Mouse (Mus musculus) midbrain, embryonic 14.5 days (tissue): ENCODE measurements around the gene Mfsd4b5. TPM values are rescaled to one million over a fixed set of nuclear protein-coding genes. Genes with fewer than 3 reads are reported as not detected.
"Not testable (repeated sequence)": the region's sequence is repeated elsewhere in the genome, so short reads cannot be mapped to it uniquely, and the experiment has no call there.

Source experiments
- ATAC-seq: fragments of 200-750 bp; cut with Nextera tagmentation; 2 replicates; pipeline ENCODE4 v1.8.0; 2017; ENCODE audit warnings: moderate number of reproducible peaks, moderate library complexity; ENCODE audit not compliant: low FRiP score, low TSS enrichment
- DNase-seq: peaks from one replicate; pipeline ENCODE4 v3.0.0-alpha.2; 2015
- H3K27ac ChIP-seq: fragments of 300-500 bp; sonication (generic); replicated peaks from 2 replicates; pipeline ENCODE4 v1.5.1; 2014; ENCODE audit warnings: mild to moderate bottlenecking, low read depth, low read length, moderate library complexity
- H3K27me3 ChIP-seq: fragments of 300-500 bp; sonication (generic); 2 replicates; pipeline ENCODE4 v1.6.1; 2014; ENCODE audit warnings: low read length, control low read depth, mixed read lengths; ENCODE audit not compliant: control insufficient read depth, insufficient read depth
- H3K36me3 ChIP-seq: fragments of 300-500 bp; sonication (generic); 2 replicates; pipeline ENCODE4 v1.6.1; 2014; ENCODE audit warnings: low read length, control low read depth; ENCODE audit not compliant: control insufficient read depth, insufficient read depth
- H3K4me1 ChIP-seq: fragments of 300-500 bp; sonication (generic); 2 replicates; pipeline ENCODE4 v1.6.1; 2014; ENCODE audit warnings: mild to moderate bottlenecking, antibody characterized with exemption, low read length, control low read depth; ENCODE audit not compliant: control insufficient read depth, insufficient read depth
- H3K4me2 ChIP-seq: fragments of 300-500 bp; sonication (generic); 2 replicates; pipeline ENCODE4 v1.6.1; 2014; ENCODE audit warnings: mild to moderate bottlenecking, low read length, moderate library complexity
- H3K4me3 ChIP-seq: fragments of 300-500 bp; sonication (generic); replicated peaks from 2 replicates; pipeline ENCODE4 v1.5.1; 2014; ENCODE audit warnings: low read depth, low read length
- H3K9ac ChIP-seq: fragments of 300-500 bp; sonication (generic); replicated peaks from 2 replicates; pipeline ENCODE4 v1.6.1; 2014; ENCODE audit warnings: mild to moderate bottlenecking, low read length, moderate library complexity
- H3K9me3 ChIP-seq: fragments of 300-500 bp; sonication (generic); 2 replicates; pipeline ENCODE4 v1.6.1; 2016; ENCODE audit warnings: low read length, control low read depth, mixed read lengths; ENCODE audit not compliant: control insufficient read depth
- WGBS: fragments of 180-500 bp; shearing (Covaris S2); extraction: QIAGEN DNeasy Blood & Tissue Kit; methylation state at CpG from one replicate; pipeline ENCODE4 v1.1.7; 2014; 5-methylcytosine and 5-hydroxymethylcytosine counted together
- polyA plus RNA-seq: library from polyadenylated mRNA; unstranded; fragments of >200 nt; fragmentation: Nextera tagmentation; extraction: Ambion mirVana; gene quantifications from 2 replicates; pipeline ENCODE4 v1.2.1, GENCODE M21; 2014

The Mfsd4b5 gene
- polyA plus RNA-seq, 1 experiment from 2014 or later: not detected

GRCm38 (mm10) chr10:40020401-40020800 lies 34.0 kb upstream of the Mfsd4b5 start:
- no peak for DNase-seq
- Histone ChIP-seq H3K36me3 (no peaks in the 10 kb centered on the region), H3K9ac (no peak overlapping the region), H3K9me3 (no peaks in the 10 kb centered on the region), H3K27ac (no peak overlapping the region), H3K27me3 (no peaks in the 10 kb centered on the region), H3K4me1 (peaks cover 12% of the 10 kb centered on the region; the same call in 1 of the 2 replicates), H3K4me3 (no peak overlapping the region), H3K4me2 (no peak overlapping the region)
- ATAC-seq: no peak
- 75% methylated on average over 2 of the region's 2 CpGs for WGBS

GRCm38 (mm10) chr10:40019492-40019891 lies 33.0 kb upstream of the Mfsd4b5 start:
- Histone ChIP-seq H3K27ac (no peak overlapping the region), H3K4me3 (no peak overlapping the region), H3K9me3 (no peaks in the 10 kb centered on the region), H3K9ac (no peak overlapping the region), H3K4me1 (peaks cover 9% of the 10 kb centered on the region; the same call in 1 of the 2 replicates), H3K36me3 (no peaks in the 10 kb centered on the region), H3K4me2 (no peak overlapping the region), H3K27me3 (no peaks in the 10 kb centered on the region)
- no peak for ATAC-seq
- WGBS: 63% methylated on average over 3 of the region's 3 CpGs
- no peak for DNase-seq

- Histone ChIP-seq H3K9me3 (no peaks in the 10 kb centered on the region), H3K27ac (no peak overlapping the region), H3K4me2 (no peak overlapping the region), H3K4me1 (no peaks in the 10 kb centered on the region), H3K27me3 (no peaks in the 10 kb centered on the region), H3K4me3 (no peak overlapping the region), H3K36me3 (no peaks in the 10 kb centered on the region), H3K9ac (no peak overlapping the region)
- no peak for DNase-seq
- ATAC-seq: no peak
- WGBS: 83% methylated on average over 5 of the region's 5 CpGs
These were observed 31.9 kb upstream of the Mfsd4b5 start for GRCm38 (mm10) chr10:40018261-40018860.

- Histone ChIP-seq H3K27ac (no peak overlapping the region), H3K4me3 (no peak overlapping the region), H3K9ac (no peak overlapping the region), H3K27me3 (no peaks in the 10 kb centered on the region), H3K4me2 (no peak overlapping the region), H3K36me3 (no peaks in the 10 kb centered on the region), H3K9me3 (no peaks in the 10 kb centered on the region), H3K4me1 (no peaks in the 10 kb centered on the region)
- no peak for ATAC-seq
- DNase-seq: no peak
- 92% methylated on average over 11 of the region's 11 CpGs for WGBS
These were observed 23.1 kb upstream of the Mfsd4b5 start for GRCm38 (mm10) chr10:40009591-40009990.

GRCm38 (mm10) chr10:40008847-40009246 lies 22.4 kb upstream of the Mfsd4b5 start:
- H3K9me3 ChIP-seq, H3K36me3 ChIP-seq, H3K4me2 ChIP-seq, H3K27me3 ChIP-seq, H3K27ac ChIP-seq, ATAC-seq, H3K4me3 ChIP-seq, DNase-seq, H3K4me1 ChIP-seq, H3K9ac ChIP-seq: not testable (repeated sequence)
- WGBS: 75% methylated on average over 4 of the region's 4 CpGs

GRCm38 (mm10) chr10:40007953-40008352 lies 21.5 kb upstream of the Mfsd4b5 start:
- ATAC-seq (no peak), DNase-seq (no peak)
- WGBS: 93% methylated on average over 4 of the region's 4 CpGs

GRCm38 (mm10) chr10:40006963-40007362 lies 20.5 kb upstream of the Mfsd4b5 start:
- Histone ChIP-seq H3K27me3 (no peaks in the 10 kb centered on the region), H3K36me3 (no peaks in the 10 kb centered on the region), H3K27ac (no peak overlapping the region), H3K4me1 (no peaks in the 10 kb centered on the region), H3K4me3 (no peak overlapping the region), H3K4me2 (no peak overlapping the region), H3K9ac (no peak overlapping the region), H3K9me3 (no peaks in the 10 kb centered on the region)
- no peak for DNase-seq
- no peak for ATAC-seq
- WGBS: 50% methylated on average over 10 of the region's 10 CpGs

More at GRCm38 (mm10) chr10:40007953-40008352, 21.5 kb upstream of the Mfsd4b5 start:
- Histone ChIP-seq H3K36me3 (no peaks in the 10 kb centered on the region), H3K27ac (no peak overlapping the region), H3K4me1 (no peaks in the 10 kb centered on the region), H3K27me3 (no peaks in the 10 kb centered on the region), H3K4me3 (no peak overlapping the region), H3K4me2 (no peak overlapping the region), H3K9ac (no peak overlapping the region), H3K9me3 (no peaks in the 10 kb centered on the region)

- Histone ChIP-seq H3K9ac (no peak overlapping the region), H3K4me1 (no peaks in the 10 kb centered on the region), H3K27ac (no peak overlapping the region), H3K4me3 (no peak overlapping the region), H3K4me2 (no peak overlapping the region), H3K9me3 (no peaks in the 10 kb centered on the region), H3K36me3 (no peaks in the 10 kb centered on the region), H3K27me3 (no peaks in the 10 kb centered on the region)
- DNase-seq (no peak), ATAC-seq (no peak)
- 90% methylated on average over 2 of the region's 2 CpGs for WGBS
These were observed 14.3 kb upstream of the Mfsd4b5 start for GRCm38 (mm10) chr10:40000746-40001145.

GRCm38 (mm10) chr10:39991155-39991554 lies 4.7 kb upstream of the Mfsd4b5 start:
- 85% methylated on average over 4 of the region's 4 CpGs for WGBS
- Histone ChIP-seq H3K27ac (no peak overlapping the region), H3K9me3 (no peaks in the 10 kb centered on the region), H3K4me2 (no peak overlapping the region), H3K9ac (no peak overlapping the region), H3K27me3 (no peaks in the 10 kb centered on the region), H3K36me3 (no peaks in the 10 kb centered on the region), H3K4me1 (no peaks in the 10 kb centered on the region), H3K4me3 (no peak overlapping the region)
- ATAC-seq: no peak
- no peak for DNase-seq
